ENCODE assay signal across 1 mouse cellular context in the genomic region with DNA sequence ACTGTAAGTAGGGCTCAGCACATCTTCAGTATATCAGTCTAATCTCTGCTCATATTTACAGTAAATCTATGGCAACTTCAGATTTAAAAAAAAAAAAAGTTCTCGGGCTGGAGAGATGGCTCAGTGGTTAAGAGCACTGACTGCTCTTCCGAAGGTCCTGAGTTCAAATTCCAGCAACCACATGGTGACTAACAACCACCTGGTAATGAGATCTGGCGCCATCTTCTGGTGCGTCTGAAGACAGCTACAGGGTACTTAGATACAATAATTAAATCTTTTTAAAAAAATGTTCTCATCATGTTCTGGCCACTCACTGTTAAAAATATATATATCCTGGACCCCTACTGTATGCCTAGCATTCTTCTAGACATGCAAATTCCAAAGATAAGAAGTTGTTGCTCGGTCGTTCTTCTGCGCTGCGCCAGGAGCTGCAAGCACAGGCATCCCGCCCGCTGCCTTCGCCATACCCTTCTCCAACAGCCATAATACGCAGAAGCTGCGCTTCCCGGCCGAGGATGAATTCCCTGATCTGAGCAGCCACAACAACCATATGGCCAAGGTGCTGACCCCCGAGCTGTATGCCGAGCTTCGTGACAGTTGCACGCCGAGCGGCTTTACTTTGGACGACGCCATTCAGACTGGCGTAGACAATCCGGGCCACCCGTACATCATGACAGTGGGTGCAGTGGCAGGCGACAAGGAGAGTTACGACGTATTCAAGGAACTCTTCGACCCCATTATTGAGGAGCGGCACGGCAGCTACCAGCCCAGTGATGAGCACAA.
TF ChIP-seq lines count a peak whose summit lies in the region.

No protein-coding gene starts in this region.

TF ChIP-seq in MEL, 35 proteins besides CTCF, POLR2A, EP300 and RAD21:
- peak; percentile 93 for TF ChIP-seq SMC3 (IDR thresholded peaks at IDR 0.05; ENCODE audit: low read depth, low read length)
- peak; percentile 35; the same call in 1 of the 2 replicates for TF ChIP-seq ZNF384 (IDR thresholded peaks at IDR 0.05; ENCODE audit: low read depth, low read length)
- TF ChIP-seq ZC3H11A (IDR thresholded peaks at IDR 0.05; ENCODE audit: low read depth, low read length) = peak; percentile 89
- TF ChIP-seq MYC (IDR thresholded peaks at IDR 0.05; ENCODE audit: low read depth, low read length) = peak; percentile 86
- TF ChIP-seq GATA1 (IDR thresholded peaks at IDR 0.05; ENCODE audit: low read depth, low read length) = no peak
